Mouse (Mus musculus) liver (tissue): ENCODE measurements around the gene Ust.
A peak's percentile ranks its signal among the peaks of the same experiment; 100 is the strongest.

Experiments used
- DNase-seq: peaks from one replicate; pipeline ENCODE4 v3.0.0-alpha.2; 2020; ENCODE audit warnings: mixed read lengths

The Ust gene

GRCm38 (mm10) chr10:8213906-8214421, 304.7 kb downstream of the Ust start:
- peak; percentile 25 for DNase-seq

- DNase-seq: no peak
Measured at GRCm38 (mm10) chr10:8213266-8213905, 305.2 kb downstream of the Ust start.

- no peak for DNase-seq
Measured at GRCm38 (mm10) chr10:8212611-8213226, 305.9 kb downstream of the Ust start.

GRCm38 (mm10) chr10:8211694-8212093, 306.9 kb downstream of the Ust start:
- no peak for DNase-seq

- no peak for DNase-seq
Measured at GRCm38 (mm10) chr10:8210366-8210765, 308.3 kb downstream of the Ust start.

GRCm38 (mm10) chr10:8207358-8207757, 311.3 kb downstream of the Ust start:
- DNase-seq: no peak

GRCm38 (mm10) chr10:8203681-8204080, 314.9 kb downstream of the Ust start:
- no peak for DNase-seq

GRCm38 (mm10) chr10:8199816-8200215, 318.8 kb downstream of the Ust start:
- DNase-seq: no peak

- no peak for DNase-seq
Measured at GRCm38 (mm10) chr10:8199026-8199756, 319.4 kb downstream of the Ust start.

- no peak for DNase-seq
Measured at GRCm38 (mm10) chr10:8197661-8198060, 321.0 kb downstream of the Ust start.

- peak; percentile 45 for DNase-seq
Measured at GRCm38 (mm10) chr10:8196300-8196699, 322.3 kb downstream of the Ust start.

GRCm38 (mm10) chr10:8195730-8196129, 322.9 kb downstream of the Ust start:
- no peak for DNase-seq

GRCm38 (mm10) chr10:8189331-8189981, 329.2 kb downstream of the Ust start:
- no peak for DNase-seq

GRCm38 (mm10) chr10:8185586-8185985, 333.0 kb downstream of the Ust start:
- no peak for DNase-seq

GRCm38 (mm10) chr10:8184711-8185110, 333.9 kb downstream of the Ust start:
- no peak for DNase-seq

GRCm38 (mm10) chr10:8183171-8183570, 335.5 kb downstream of the Ust start:
- DNase-seq: no peak

GRCm38 (mm10) chr10:8181596-8182185, 336.9 kb downstream of the Ust start:
- DNase-seq: peak; percentile 20

- DNase-seq: no peak
Measured at GRCm38 (mm10) chr10:8177618-8178017, 341.0 kb downstream of the Ust start.

GRCm38 (mm10) chr10:8176351-8177053, 342.1 kb downstream of the Ust start:
- no peak for DNase-seq

- DNase-seq: no peak
Measured at GRCm38 (mm10) chr10:8176008-8176350, 342.6 kb downstream of the Ust start.

GRCm38 (mm10) chr10:8174697-8175096, 343.9 kb downstream of the Ust start:
- DNase-seq: no peak

GRCm38 (mm10) chr10:8174230-8174629, 344.4 kb downstream of the Ust start:
- DNase-seq: no peak
